Mouse (Mus musculus) megakaryocyte, embryonic 14.5 days (primary cell): ENCODE measurements around the gene Sema3d.

Source experiments
- FLI1 ChIP-seq: IDR thresholded peaks from 2 replicates; pipeline ENCODE4 v1.6.1; 2012; ENCODE audit warnings: low read length, inconsistent platforms, mixed read lengths
- GATA1 ChIP-seq: IDR thresholded peaks from 3 replicates; pipeline ENCODE4 v1.6.1; 2012; ENCODE audit warnings: mixed read lengths, low read length, inconsistent platforms, borderline replicate concordance

GRCm38 (mm10) chr5:12563132-12563531, 179.9 kb downstream of the Sema3d start:
- TF ChIP-seq GATA1, result no peak
- TF ChIP-seq FLI1, result no peak
